Mouse (Mus musculus) small intestine, adult 2 months (tissue): Measurements from ENCODE around the gene Zfp523.

ENCODE experiments used
- CTCF ChIP-seq: fragments of 200-500 bp; IDR thresholded peaks from 2 replicates; pipeline ENCODE4 v1.5.1; 2012; ENCODE audit warnings: low read depth, mild to moderate bottlenecking, control low read depth, inconsistent platforms, low read length, moderate library complexity, mixed read lengths; ENCODE audit not compliant: insufficient replicate concordance, insufficient read length; ENCODE audit errors: extremely low read depth
- POLR2A ChIP-seq: fragments of 200-500 bp; IDR thresholded peaks from 2 replicates; pipeline ENCODE4 v1.6.1; 2012; ENCODE audit warnings: low read depth, mild to moderate bottlenecking, control low read depth, inconsistent platforms, low read length, moderate library complexity

- TF ChIP-seq CTCF (no peak), POLR2A (no peak)
These were observed 32.7 kb downstream of the Zfp523 start for GRCm38 (mm10) chr17:28209457-28210110.
